Mouse (Mus musculus) large intestine, adult 2 months (tissue): ENCODE results near the gene Taf1. TPM values are rescaled to one million over a fixed set of nuclear protein-coding genes. Genes with fewer than 3 reads are reported as not detected.

ENCODE experiments used
- DNase-seq: peaks from one replicate; pipeline ENCODE4 v3.0.0-alpha.2; 2012; ENCODE audit warnings: low read depth, low spot score
- WGBS: fragments of 180-500 bp; shearing (Covaris S2); methylation state at CpG from one replicate; pipeline ENCODE4 v1.1.7; 2018; 5-methylcytosine and 5-hydroxymethylcytosine counted together
- polyA plus RNA-seq: library from polyadenylated mRNA; depleted of rRNA; stranded (reverse); fragments of >200 nt; gene quantifications from 2 replicates; pipeline ENCODE4 v1.2.3, GENCODE M21; 2012; rRNA removed

The Taf1 gene
- polyA plus RNA-seq, 1 experiment: 3.0 TPM

DNA sequence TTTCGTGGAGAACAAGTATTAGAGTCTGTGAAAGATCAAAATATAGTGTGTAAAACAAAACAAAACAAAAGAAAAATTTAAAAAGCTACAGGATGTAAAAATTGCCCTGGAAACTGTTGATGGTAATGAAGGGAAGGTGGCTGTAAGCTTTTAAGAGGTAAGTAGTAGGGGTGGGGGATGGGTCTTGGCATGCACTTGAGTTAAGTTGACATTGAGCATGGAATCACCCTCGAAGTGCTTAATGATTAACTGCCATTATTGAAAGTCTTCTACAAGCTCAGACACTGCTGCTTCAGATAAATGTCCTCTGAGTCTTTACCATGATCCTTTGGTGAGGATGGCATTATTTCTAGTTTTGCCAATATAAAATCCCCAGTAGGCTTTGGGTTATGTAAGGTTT lies 112.8 kb downstream of the Taf1 start:
- no peak for DNase-seq
- 46% methylated on average over 2 of the region's 2 CpGs for WGBS

DNA sequence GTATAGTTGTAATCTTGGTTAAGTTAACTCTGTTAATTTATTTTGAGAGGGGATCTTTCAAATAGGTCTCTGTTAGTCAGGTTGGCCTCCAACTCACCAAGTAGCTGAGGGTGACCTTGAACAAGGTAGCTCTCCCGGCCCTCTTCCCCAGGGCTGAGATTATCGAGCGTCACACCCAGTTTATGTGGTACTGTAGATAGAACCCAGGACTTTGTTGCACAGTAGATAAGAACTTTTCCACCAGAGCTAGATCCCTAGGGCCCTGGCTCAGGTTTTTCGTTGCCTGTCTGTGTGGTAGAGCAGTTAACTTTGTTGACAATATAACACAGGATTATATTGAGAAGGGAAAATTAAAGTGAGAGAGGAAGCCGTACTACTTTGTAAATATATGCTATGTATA lies 114.1 kb downstream of the Taf1 start:
- WGBS: 42% methylated on average over 5 of the region's 5 CpGs
- no peak for DNase-seq

Other genes with a start within 250 kb of the Taf1 start
- gene Nlgn3, start 233.6 kb upstream of the Taf1 start, polyA plus RNA-seq: 0.10 and 0.26 TPM in 2 replicates
- gene Gjb1, start 156.4 kb upstream of the Taf1 start, polyA plus RNA-seq: 88.4 and 102 TPM in 2 replicates
- 10.2 and 17.0 TPM in 2 replicates for gene Zmym3, start 111.9 kb upstream of the Taf1 start, polyA plus RNA-seq
- 89.2 and 104 TPM in 2 replicates for gene Nono, start 103.4 kb upstream of the Taf1 start, polyA plus RNA-seq
- 0.86 and 1.2 TPM in 2 replicates for gene Itgb1bp2, start 83.6 kb upstream of the Taf1 start, polyA plus RNA-seq
- 29.8 and 77.5 TPM in 2 replicates for gene Ogt, start 107.3 kb downstream of the Taf1 start, polyA plus RNA-seq
- gene Cxcr3, start 201.5 kb downstream of the Taf1 start, polyA plus RNA-seq: 4.1 and 4.8 TPM in 2 replicates